Mouse (Mus musculus): Measurements from ENCODE around the gene Nedd9. TPM values are rescaled to one million over a fixed set of nuclear protein-coding genes. Genes with fewer than 3 reads are reported as not detected.
"Not testable (repeated sequence)": the region's sequence is repeated elsewhere in the genome, so short reads cannot be mapped to it uniquely, and the experiment has no call there.

Nedd9 gene
- polyA plus RNA-seq, 1 experiment from 2014 or later = 30.7 TPM

- no peaks in the 10 kb centered on the region for H3K27me3 ChIP-seq (replicated peaks)
- WGBS = 87% methylated on average over 1 of the region's 1 CpGs
- no peaks in the 10 kb centered on the region for H3K9me3 ChIP-seq
- no peaks in the 10 kb centered on the region for H3K36me3 ChIP-seq
- ATAC-seq (ENCODE audit: low FRiP score, low read depth) = no peak
- no peak overlapping the region for H3K4me2 ChIP-seq (replicated peaks)
- no peak overlapping the region for H3K9ac ChIP-seq
- no peak overlapping the region for H3K27ac ChIP-seq
- H3K4me1 ChIP-seq = peaks cover 26% of the 10 kb centered on the region
- H3K4me3 ChIP-seq = no peak overlapping the region
Measured at GRCm38 (mm10) chr13:41374886-41375285, 112.3 kb downstream of the Nedd9 start.

GRCm38 (mm10) chr13:41372555-41373460 is 114.4 kb downstream of the Nedd9 start:
- Histone ChIP-seq H3K9me3 (no peaks in the 10 kb centered on the region), H3K4me1 (peaks cover 20% of the 10 kb centered on the region), H3K4me2 (replicated peaks) (no peak overlapping the region), H3K4me3 (no peak overlapping the region), H3K27me3 (replicated peaks) (no peaks in the 10 kb centered on the region), H3K27ac (no peak overlapping the region), H3K36me3 (no peaks in the 10 kb centered on the region), H3K9ac (no peak overlapping the region)
- 76% methylated on average over 8 of the region's 8 CpGs for WGBS
- no peak for ATAC-seq (ENCODE audit: low FRiP score, low read depth)

DNA sequence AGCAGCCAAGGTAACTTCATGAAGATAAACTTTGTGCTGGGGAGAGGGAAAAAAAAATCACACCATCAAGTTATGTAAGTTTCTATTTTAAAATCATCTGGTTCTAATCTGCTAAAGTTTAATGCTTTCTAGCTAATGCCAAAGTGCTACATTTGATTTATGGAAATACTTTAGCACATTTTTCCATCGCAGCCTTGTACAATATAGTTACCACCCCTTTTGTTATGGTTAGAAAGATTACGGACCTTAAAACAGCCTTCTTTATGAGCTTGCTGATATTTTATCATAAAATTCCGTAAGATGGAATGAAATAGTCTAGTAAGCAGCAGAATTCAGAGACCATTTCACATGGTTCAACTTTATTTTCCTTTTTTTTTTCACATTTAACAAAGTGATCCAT is 115.6 kb downstream of the Nedd9 start:
- no peak overlapping the region for H3K27ac ChIP-seq
- 82% methylated on average over 3 of the region's 3 CpGs for WGBS
- H3K27me3 ChIP-seq (replicated peaks) = no peaks in the 10 kb centered on the region
- H3K4me2 ChIP-seq (replicated peaks) = no peak overlapping the region
- H3K4me1 ChIP-seq = peaks cover 8% of the 10 kb centered on the region; the same call in 1 of the 2 replicates
- no peak for ATAC-seq (ENCODE audit: low FRiP score, low read depth)
- no peak overlapping the region for H3K9ac ChIP-seq
- no peak overlapping the region for H3K4me3 ChIP-seq
- no peaks in the 10 kb centered on the region for H3K9me3 ChIP-seq
- H3K36me3 ChIP-seq = no peaks in the 10 kb centered on the region

DNA sequence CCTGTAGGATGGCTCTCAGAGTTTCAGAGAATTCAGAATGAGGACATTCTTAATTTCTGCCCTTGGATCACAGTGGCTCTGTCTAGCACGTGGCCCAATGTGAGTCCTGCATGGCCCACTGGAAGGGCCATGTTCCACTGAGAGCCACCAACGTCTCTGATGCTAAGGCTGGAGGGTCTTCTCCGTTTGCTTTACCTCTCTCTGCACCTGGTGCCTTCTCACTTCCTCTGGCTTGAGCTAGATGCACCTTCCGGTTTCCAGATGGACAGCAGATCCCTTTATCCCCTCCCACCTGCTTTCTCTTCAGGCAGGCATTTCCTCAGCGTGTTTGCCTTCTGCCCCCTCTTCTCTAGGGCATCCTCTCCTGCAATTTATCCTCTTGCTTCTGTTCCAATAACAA is 118.5 kb downstream of the Nedd9 start:
- Histone ChIP-seq H3K9ac (no peak overlapping the region), H3K4me3 (no peak overlapping the region), H3K36me3 (no peaks in the 10 kb centered on the region), H3K4me2 (replicated peaks) (no peak overlapping the region), H3K4me1 (no peaks in the 10 kb centered on the region), H3K27me3 (replicated peaks) (no peaks in the 10 kb centered on the region), H3K27ac (no peak overlapping the region), H3K9me3 (no peaks in the 10 kb centered on the region)
- 88% methylated on average over 5 of the region's 5 CpGs for WGBS
- no peak for ATAC-seq (ENCODE audit: low FRiP score, low read depth)

- Histone ChIP-seq H3K36me3 (no peaks in the 10 kb centered on the region), H3K27me3 (replicated peaks) (no peaks in the 10 kb centered on the region), H3K9ac (no peak overlapping the region), H3K4me3 (no peak overlapping the region), H3K27ac (no peak overlapping the region), H3K4me2 (replicated peaks) (no peak overlapping the region), H3K4me1 (no peaks in the 10 kb centered on the region), H3K9me3 (no peaks in the 10 kb centered on the region)
- 84% methylated on average over 4 of the region's 4 CpGs for WGBS
- no peak for ATAC-seq (ENCODE audit: low FRiP score, low read depth)
Measured at GRCm38 (mm10) chr13:41367176-41367611, 120.0 kb downstream of the Nedd9 start.

DNA sequence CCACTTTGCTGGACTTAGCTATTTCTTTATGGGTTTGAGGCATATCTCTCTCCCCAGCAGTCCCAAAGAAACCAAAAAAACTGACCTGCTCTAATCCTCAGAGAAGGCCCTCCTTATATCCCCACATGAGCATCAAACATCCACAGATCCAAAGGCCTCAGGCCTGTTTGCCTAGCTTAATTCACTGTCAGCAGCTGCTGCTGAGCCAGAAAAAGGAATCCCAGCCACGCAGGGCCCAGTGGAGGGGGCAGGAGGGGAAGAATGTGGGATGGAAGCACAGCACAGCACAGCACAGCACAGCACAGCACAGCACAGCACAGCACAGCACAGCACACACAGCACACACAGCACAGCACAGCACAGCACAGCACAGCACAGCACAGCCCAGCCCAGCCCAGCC is 120.6 kb downstream of the Nedd9 start:
- not testable (repeated sequence) for H3K9me3 ChIP-seq; H3K4me2 ChIP-seq (replicated peaks); H3K27me3 ChIP-seq (replicated peaks); H3K4me3 ChIP-seq; H3K9ac ChIP-seq; H3K36me3 ChIP-seq; H3K27ac ChIP-seq; H3K4me1 ChIP-seq; ATAC-seq (ENCODE audit: low FRiP score, low read depth)
- WGBS = 46% methylated on average over 1 of the region's 1 CpGs

DNA sequence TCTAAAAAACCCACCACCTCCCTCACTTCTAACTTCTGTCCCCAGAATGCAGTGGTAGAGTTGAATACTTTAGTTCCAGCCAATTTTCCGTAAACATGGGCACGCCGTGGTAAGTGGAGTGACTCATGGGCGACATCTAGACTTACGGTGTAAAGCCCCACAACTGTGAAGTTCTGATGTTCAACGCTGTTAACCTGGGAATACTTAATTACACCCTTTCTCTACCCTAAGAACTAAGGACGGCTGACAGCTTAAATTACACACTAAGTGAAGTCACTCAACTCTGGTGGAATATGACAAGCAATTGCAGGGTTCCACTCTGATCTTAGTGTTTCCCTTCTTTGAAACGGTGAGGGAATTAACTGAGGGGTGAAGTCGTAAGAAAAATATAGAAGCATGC is 122.9 kb downstream of the Nedd9 start:
- H3K4me3 ChIP-seq = no peak overlapping the region
- H3K27me3 ChIP-seq (replicated peaks) = no peaks in the 10 kb centered on the region
- no peaks in the 10 kb centered on the region for H3K36me3 ChIP-seq
- WGBS = 73% methylated on average over 9 of the region's 9 CpGs
- H3K4me2 ChIP-seq (replicated peaks) = no peak overlapping the region
- ATAC-seq (ENCODE audit: low FRiP score, low read depth) = no peak
- H3K27ac ChIP-seq = no peak overlapping the region
- no peak overlapping the region for H3K9ac ChIP-seq
- no peaks in the 10 kb centered on the region for H3K9me3 ChIP-seq
- peaks cover 20% of the 10 kb centered on the region for H3K4me1 ChIP-seq

GRCm38 (mm10) chr13:41362909-41363308 is 124.3 kb downstream of the Nedd9 start:
- Histone ChIP-seq H3K4me1 (peaks cover 20% of the 10 kb centered on the region), H3K9me3 (no peaks in the 10 kb centered on the region), H3K27me3 (replicated peaks) (no peaks in the 10 kb centered on the region), H3K9ac (no peak overlapping the region), H3K27ac (no peak overlapping the region), H3K36me3 (no peaks in the 10 kb centered on the region), H3K4me3 (no peak overlapping the region), H3K4me2 (replicated peaks) (no peak overlapping the region)
- WGBS = 73% methylated on average over 6 of the region's 6 CpGs
- ATAC-seq (ENCODE audit: low FRiP score, low read depth) = no peak

DNA sequence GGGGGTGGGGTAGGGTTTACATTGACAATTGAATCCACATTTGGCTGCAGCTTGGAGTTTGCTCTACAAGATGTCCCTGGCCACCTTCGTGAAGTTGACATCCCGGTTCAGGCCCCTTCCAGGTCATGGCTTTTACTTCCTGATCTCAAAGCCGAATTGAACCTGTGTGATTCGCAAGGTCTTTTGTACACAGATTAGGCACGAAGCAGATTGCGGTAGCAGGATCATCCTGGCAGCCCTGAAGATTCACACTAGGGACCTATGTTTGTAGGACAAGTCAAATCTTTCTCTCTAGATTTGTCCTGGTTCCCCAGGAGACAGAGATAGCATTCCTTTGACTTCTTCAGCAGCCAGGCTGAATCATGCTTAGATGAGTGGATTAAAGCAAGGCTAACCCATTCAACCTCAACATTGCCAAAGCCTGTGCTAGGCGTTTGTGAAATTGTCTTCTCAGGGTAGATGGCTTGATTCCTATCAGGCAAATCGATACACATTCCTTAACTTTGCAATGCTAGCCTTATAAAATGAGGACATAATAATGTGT is 126.8 kb downstream of the Nedd9 start:
- Histone ChIP-seq H3K27ac (no peak overlapping the region), H3K4me1 (peaks cover 40% of the 10 kb centered on the region), H3K27me3 (replicated peaks) (no peaks in the 10 kb centered on the region), H3K9ac (no peak overlapping the region), H3K4me3 (no peak overlapping the region), H3K9me3 (no peaks in the 10 kb centered on the region), H3K36me3 (no peaks in the 10 kb centered on the region), H3K4me2 (replicated peaks) (peak overlapping the region; percentile 76)
- 19% methylated on average over 8 of the region's 8 CpGs for WGBS
- ATAC-seq (ENCODE audit: low FRiP score, low read depth) = no peak

GRCm38 (mm10) chr13:41359330-41360215 is 127.6 kb downstream of the Nedd9 start:
- under 1% methylated on average over 16 of the region's 16 CpGs for WGBS

GRCm38 (mm10) chr13:41358480-41359180 is 128.5 kb downstream of the Nedd9 start:
- H3K27ac ChIP-seq = peak overlapping the region; percentile 79
- ATAC-seq (ENCODE audit: low FRiP score, low read depth) = peak; percentile 98
- peak overlapping the region; percentile 59 for H3K4me3 ChIP-seq
- H3K9me3 ChIP-seq = no peaks in the 10 kb centered on the region
- under 1% methylated on average over 42 of the region's 42 CpGs for WGBS
- peak overlapping the region; percentile 76 for H3K4me2 ChIP-seq (replicated peaks)
- peak overlapping the region; percentile 73 for H3K9ac ChIP-seq
- no peaks in the 10 kb centered on the region for H3K27me3 ChIP-seq (replicated peaks)
- peaks cover 53% of the 10 kb centered on the region for H3K4me1 ChIP-seq
- no peaks in the 10 kb centered on the region for H3K36me3 ChIP-seq

More at GRCm38 (mm10) chr13:41359330-41360215, 127.6 kb downstream of the Nedd9 start:
- peak; percentile 38 for ATAC-seq (ENCODE audit: low FRiP score, low read depth)
- Histone ChIP-seq H3K4me3 (peak overlapping the region; percentile 59), H3K9me3 (no peaks in the 10 kb centered on the region), H3K27ac (peak overlapping the region; percentile 62; the same call in 1 of the 2 replicates), H3K27me3 (replicated peaks) (no peaks in the 10 kb centered on the region), H3K4me1 (peaks cover 46% of the 10 kb centered on the region), H3K36me3 (no peaks in the 10 kb centered on the region), H3K9ac (peak overlapping the region; percentile 35; the same call in 1 of the 2 replicates), H3K4me2 (replicated peaks) (peak overlapping the region; percentile 76)

All from neural tube, embryonic 12.5 days (tissue).